Mouse (Mus musculus): Measurements from ENCODE around the gene Hdgf.
A peak's percentile ranks its signal among the peaks of the same experiment; 100 is the strongest.
"Not testable (repeated sequence)": the region's sequence is repeated elsewhere in the genome, so short reads cannot be mapped to it uniquely, and the experiment has no call there.

Gene Hdgf

GRCm38 (mm10) chr3:87905880-87906485 lies at the start of gene Hdgf:
Gene Hdgf, plus strand, starts transcription at chr3:87906321.
- peak; percentile 98 for DNase-seq (ENCODE audit: low read depth, low spot score)

DNA sequence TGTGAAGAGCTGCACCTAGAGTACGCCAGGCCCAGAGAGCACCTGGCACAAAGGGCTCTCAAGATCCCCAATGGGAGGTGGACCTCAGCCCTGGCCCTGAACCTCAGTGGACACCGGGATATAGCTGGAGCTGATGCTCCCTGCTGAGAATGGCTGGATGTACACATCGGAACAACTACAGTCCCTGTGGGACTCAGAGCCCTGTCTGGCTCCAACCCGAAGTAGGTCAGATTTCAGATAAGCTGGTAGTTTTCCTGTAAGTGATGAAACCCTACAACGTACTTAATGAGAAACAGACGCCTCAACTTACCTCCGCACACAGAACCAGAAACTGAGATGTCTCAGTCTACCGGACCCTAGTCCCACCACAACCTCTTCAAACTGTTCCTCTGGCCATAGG lies 48.5 kb upstream of the Hdgf start:
- no peak for DNase-seq (ENCODE audit: low read depth, low spot score)

DNA sequence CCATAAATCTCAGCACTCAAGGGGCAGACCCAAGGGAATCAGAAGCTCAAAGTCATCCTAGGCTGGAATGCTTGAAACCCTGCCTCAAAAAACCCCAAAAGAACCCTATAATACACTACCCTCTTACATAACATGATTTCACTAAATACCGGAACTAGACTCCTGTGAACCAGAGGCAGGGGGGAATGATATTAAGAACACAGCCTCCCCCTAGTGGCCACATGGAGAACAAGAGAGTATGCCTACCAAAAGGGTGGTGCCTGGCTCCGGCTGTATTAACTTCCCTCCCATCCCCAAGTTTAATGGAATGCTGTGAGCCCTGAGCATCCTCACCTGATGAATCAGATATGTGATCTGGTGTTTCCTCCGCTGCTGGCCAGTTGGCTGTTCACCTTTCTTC lies 46.3 kb upstream of the Hdgf start:
- DNase-seq (ENCODE audit: low read depth, low spot score): peak; percentile 80

- not testable (repeated sequence) for DNase-seq (ENCODE audit: low read depth, low spot score)
Observed at GRCm38 (mm10) chr3:87864111-87864510, 42.0 kb upstream of the Hdgf start.

GRCm38 (mm10) chr3:87877730-87878129 lies 28.4 kb upstream of the Hdgf start:
- no peak for DNase-seq (ENCODE audit: low read depth, low spot score)

GRCm38 (mm10) chr3:87884291-87884690 lies 21.8 kb upstream of the Hdgf start:
- no peak for DNase-seq (ENCODE audit: low read depth, low spot score)

- DNase-seq (ENCODE audit: low read depth, low spot score): peak; percentile 66
Observed at GRCm38 (mm10) chr3:87884708-87885251, 21.3 kb upstream of the Hdgf start.

- DNase-seq (ENCODE audit: low read depth, low spot score): peak; percentile 100
Observed at GRCm38 (mm10) chr3:87885281-87886003, 20.7 kb upstream of the Hdgf start, which contains the start of gene Prcc. Gene Prcc, minus strand, starts transcription at chr3:87885608.

DNA sequence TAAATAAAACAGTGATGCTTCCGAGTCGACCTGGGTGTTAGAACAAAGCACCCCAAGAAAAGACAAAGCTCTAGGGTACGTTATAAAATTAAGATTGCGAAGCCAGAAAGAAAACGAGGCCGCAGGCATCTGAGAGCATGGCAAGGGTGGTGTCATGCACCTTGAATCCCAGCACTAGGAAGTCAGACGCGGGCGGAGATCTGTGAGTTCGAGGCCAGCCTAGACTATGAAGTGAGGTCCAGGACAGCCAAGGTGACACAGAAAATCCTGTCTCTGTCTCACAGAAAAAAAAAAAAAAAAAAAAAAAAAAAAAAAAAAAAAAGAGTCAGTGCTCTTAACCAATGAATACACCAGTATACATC lies 20.1 kb upstream of the Hdgf start:
- DNase-seq (ENCODE audit: low read depth, low spot score): no peak

GRCm38 (mm10) chr3:87886416-87886815 lies 19.7 kb upstream of the Hdgf start:
- no peak for DNase-seq (ENCODE audit: low read depth, low spot score)

DNA sequence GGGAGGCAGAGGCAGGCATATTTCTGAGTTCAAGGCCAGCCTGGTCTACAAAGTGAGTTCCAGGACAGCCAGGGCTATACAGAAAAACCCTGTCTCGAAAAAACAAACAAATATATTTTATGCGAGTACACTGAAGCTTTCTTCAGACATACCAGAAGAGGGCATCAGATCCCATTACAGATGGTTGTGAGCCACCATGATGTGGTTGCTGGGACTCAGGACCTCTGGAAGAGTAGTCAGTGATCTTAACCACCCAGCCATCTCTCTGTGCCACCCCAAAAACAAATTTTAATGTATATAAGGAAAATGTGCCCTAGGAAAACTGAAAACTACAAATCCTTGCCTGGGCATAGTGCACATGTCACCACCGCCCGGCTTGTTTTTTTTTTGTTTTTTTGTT lies 18.7 kb upstream of the Hdgf start:
- DNase-seq (ENCODE audit: low read depth, low spot score): not testable (repeated sequence)

DNA sequence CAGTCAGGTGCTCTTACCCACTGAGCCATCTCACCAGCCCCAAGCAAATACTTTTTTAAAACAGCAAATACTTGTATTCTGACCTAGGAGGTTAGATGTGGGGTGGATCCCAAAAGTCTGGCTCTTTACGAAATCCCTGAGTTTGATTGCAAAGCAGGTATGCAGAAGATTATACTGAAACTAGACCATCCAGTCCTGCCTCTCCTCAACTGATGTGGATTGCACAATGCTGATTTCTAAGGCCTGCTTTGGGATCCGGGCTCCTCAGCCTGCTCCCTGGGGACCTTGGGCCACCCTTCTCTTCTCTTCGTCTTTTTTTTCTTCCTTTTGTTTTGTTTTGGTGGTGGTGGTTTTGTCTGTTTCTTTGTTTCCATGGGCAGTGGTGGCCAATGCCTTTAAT lies 14.6 kb upstream of the Hdgf start:
- no peak for DNase-seq (ENCODE audit: low read depth, low spot score)

DNA sequence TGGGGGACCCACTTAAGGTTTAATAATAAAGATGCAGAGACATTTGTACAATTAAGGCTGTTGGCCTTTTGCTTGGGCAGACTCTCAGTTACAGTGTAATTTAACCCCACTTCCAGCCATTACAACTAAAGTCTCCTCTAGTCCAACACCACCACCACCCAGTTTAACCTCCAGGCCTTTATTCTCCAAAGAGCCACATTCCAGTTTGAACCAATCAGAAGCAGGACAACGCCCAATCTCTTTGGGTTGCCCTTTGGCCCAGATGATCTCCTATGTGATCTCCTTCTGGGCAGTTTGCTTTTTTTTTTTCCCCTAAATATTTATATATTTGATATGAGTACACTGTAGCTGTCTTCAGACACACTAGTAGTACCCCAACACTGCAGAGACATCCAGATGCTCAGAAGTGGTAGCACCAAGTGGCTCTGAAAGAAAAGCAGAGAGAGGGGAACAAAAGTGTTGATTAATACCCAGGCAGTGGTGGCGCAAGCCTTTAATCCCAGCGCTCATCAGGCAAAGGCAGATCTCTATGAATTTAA lies 12.7 kb upstream of the Hdgf start:
- DNase-seq (ENCODE audit: low read depth, low spot score): no peak

DNA sequence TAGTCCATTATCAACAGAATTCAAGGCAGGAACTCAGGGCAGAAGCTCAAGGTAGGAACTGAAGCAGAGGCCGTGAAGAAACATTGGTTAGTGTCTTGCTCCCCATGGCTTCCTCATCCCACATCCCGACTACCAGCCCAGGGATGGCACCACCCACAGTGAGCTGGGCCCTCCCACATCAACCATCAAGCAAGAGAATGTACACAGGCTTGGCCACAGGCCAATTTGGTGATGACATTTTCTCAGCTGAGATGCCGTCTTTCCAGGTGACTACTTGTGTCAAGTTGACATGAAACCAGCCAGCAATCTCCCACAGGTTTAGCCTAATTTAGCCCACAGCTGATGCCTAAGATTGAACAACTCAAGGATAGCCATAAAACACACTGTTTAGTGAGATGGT lies 6.9 kb upstream of the Hdgf start:
- DNase-seq (ENCODE audit: low read depth, low spot score): no peak

DNA sequence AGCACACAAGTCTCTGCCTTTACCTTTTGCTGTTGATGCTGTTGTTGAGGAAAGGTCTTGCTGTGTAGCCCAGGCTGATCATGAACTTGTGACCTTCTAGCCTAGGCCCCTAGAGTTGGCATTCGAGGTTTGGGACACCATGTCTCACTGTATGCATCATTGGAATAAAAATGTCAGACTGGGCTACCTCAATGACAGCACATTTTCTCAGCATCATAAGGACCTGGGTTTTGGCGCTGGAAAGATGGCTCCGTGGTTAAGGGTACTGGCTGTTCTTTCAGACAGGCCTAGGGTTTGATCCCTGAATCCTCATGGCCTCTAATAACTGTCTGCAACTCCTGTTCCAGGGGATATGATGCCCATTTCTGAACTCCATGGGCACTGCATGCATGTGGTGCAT lies 6.3 kb upstream of the Hdgf start:
- DNase-seq (ENCODE audit: low read depth, low spot score): no peak

- DNase-seq (ENCODE audit: low read depth, low spot score): no peak
Observed at GRCm38 (mm10) chr3:87901036-87901624, 5.0 kb upstream of the Hdgf start.

DNA sequence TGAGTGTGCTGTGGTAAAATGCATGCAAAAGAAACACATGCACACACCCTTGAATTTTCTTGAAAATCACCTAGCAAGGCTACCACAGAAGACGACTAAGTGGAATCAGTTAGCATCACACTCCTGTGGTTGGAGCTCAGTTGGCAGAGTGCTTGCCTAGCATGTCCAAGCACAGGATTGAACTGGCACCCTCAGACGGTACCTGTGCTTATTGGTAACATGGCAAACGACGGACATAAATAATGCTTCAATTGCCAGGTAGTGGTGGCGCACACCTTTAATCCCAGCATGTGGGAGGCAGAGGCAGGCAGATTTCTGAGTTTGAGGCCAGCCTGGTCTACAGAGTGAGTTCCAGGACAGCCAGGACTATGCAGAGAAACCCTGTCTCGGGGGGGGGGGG lies 4.2 kb upstream of the Hdgf start:
- DNase-seq (ENCODE audit: low read depth, low spot score): not testable (repeated sequence)

GRCm38 (mm10) chr3:87903821-87904220 lies 2.3 kb upstream of the Hdgf start:
- DNase-seq (ENCODE audit: low read depth, low spot score): no peak

GRCm38 (mm10) chr3:87906601-87906980 lies 470 bp downstream of the Hdgf start:
- peak; percentile 61 for DNase-seq (ENCODE audit: low read depth, low spot score)

GRCm38 (mm10) chr3:87906981-87907857 lies 1.1 kb downstream of the Hdgf start:
- DNase-seq (ENCODE audit: low read depth, low spot score): peak; percentile 72

DNA sequence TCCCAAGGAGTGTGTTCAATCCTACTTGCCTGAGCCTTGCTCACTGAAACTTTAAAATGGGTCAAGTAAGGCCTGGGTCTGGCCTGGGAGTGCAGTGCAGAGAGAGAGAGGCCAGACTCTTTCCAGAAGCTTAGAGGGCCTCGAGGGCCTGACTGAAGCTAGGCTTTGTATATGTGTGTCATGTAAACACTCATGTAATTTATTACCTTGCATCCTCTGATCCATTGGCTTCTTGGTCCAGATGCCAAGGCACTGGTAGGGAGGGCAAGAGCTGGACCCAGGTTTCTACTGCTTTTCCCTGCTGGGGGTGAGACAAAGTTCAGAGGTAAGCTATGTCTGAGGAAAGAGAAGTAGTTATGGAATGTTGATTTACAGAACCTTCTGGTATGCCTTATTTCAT lies 1.8 kb downstream of the Hdgf start:
- no peak for DNase-seq (ENCODE audit: low read depth, low spot score)

GRCm38 (mm10) chr3:87909381-87909780 lies 3.3 kb downstream of the Hdgf start:
- no peak for DNase-seq (ENCODE audit: low read depth, low spot score)
